Mouse (Mus musculus) hindbrain, embryonic 14.5 days (tissue): ENCODE data around the gene Ccdc9b. TPM values are rescaled to one million over a fixed set of nuclear protein-coding genes. Genes with fewer than 3 reads are reported as not detected.

ENCODE experiments used
- ATAC-seq: fragments of 200-750 bp; cut with Nextera tagmentation; 2 replicates; pipeline ENCODE4 v1.8.0; 2017; ENCODE audit warnings: moderate number of reproducible peaks, mild to moderate bottlenecking, moderate TSS enrichment, moderate library complexity; ENCODE audit not compliant: low FRiP score
- DNase-seq: peaks from one replicate; pipeline ENCODE4 v3.0.0-alpha.2; 2015; ENCODE audit warnings: low spot score
- H3K27ac ChIP-seq: fragments of 300-500 bp; sonication (generic); 2 replicates; pipeline ENCODE4 v1.5.1; 2014; ENCODE audit warnings: mild to moderate bottlenecking, moderate library complexity
- H3K27me3 ChIP-seq: fragments of 300-500 bp; sonication (generic); 2 replicates; pipeline ENCODE4 v1.6.1; 2014; ENCODE audit warnings: mild to moderate bottlenecking, low read length, mixed read lengths; ENCODE audit not compliant: control insufficient read depth, insufficient read depth
- H3K36me3 ChIP-seq: fragments of 300-500 bp; sonication (generic); replicated peaks from 2 replicates; pipeline ENCODE4 v1.6.1; 2014; ENCODE audit not compliant: control insufficient read depth, insufficient read depth
- H3K4me1 ChIP-seq: fragments of 300-500 bp; sonication (generic); replicated peaks from 2 replicates; pipeline ENCODE4 v1.6.1; 2014; ENCODE audit warnings: antibody characterized with exemption, low read length, mixed read lengths; ENCODE audit not compliant: control insufficient read depth, insufficient read depth
- H3K4me2 ChIP-seq: fragments of 300-500 bp; sonication (generic); replicated peaks from 2 replicates; pipeline ENCODE4 v1.6.1; 2014; ENCODE audit warnings: mild to moderate bottlenecking, moderate library complexity
- H3K4me3 ChIP-seq: fragments of 300-500 bp; sonication (generic); replicated peaks from 2 replicates; pipeline ENCODE4 v1.5.1; 2014; ENCODE audit warnings: mild to moderate bottlenecking, low read length
- H3K9ac ChIP-seq: fragments of 300-500 bp; sonication (generic); 2 replicates; pipeline ENCODE4 v1.6.1; 2014
- H3K9me3 ChIP-seq: fragments of 300-500 bp; sonication (generic); 2 replicates; pipeline ENCODE4 v1.6.1; 2016; ENCODE audit warnings: low read length; ENCODE audit not compliant: control insufficient read depth
- WGBS: fragments of 180-500 bp; shearing (Covaris S2); extraction: QIAGEN DNeasy Blood & Tissue Kit; methylation state at CpG from one replicate; pipeline ENCODE4 v1.1.7; 2014; 5-methylcytosine and 5-hydroxymethylcytosine counted together
- polyA plus RNA-seq: library from polyadenylated mRNA; unstranded; fragments of >200 nt; fragmentation: Nextera tagmentation; extraction: Ambion mirVana; gene quantifications from 2 replicates; pipeline ENCODE4 v1.2.1, GENCODE M21; 2014

Gene Ccdc9b
- 0.48 and 0.87 TPM in 2 replicates for polyA plus RNA-seq

DNA sequence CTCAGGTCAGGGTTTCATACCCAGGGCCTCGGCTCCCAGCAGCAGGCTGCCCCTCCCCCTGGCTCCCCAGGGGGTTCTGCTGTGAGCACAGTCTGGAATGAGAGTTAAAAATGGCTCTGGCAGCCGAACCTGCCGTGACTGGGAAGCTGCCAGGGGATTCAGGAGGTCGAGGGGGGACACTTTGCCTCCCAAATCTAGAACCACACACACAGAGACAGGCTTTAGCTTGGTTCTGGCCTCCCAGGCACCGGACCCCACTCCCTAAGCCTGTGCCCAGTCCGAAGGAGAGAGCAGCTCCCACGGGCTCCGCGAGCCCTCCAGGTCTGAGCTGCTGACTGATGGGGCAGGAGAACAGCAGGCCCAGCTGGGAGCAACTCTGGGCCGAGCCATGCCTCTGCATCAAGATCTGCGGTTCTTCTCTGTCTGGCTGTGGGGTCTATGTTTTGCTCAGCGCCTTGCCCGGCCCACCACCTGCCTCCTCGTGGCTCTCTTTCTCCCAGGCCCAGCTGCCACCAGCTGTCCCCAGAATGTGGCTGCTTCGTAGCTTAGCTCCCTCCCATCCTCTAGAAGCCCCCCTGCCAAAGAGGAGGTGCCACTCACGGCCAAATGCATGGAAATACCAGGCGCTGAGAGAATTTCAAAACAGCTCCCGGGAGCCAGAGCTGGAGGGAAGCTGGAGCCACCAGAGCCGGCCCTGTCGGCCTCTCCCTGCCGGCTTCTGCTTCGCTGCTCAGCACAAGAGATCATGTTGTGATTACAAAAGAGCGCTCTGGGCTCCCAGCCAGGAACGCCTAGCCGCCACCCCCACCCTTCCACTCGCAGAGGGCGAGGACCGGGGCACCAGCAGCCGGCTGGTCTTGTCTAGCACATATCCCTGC lies at the start of gene Ccdc9b:
Ccdc9b (minus strand) TSS at position 756 of the 878 bp plus-strand sequence.
- Histone ChIP-seq H3K27me3 (no peaks in the 10 kb centered on the region), H3K4me3 (0 out of 2 replicates have a peak within 1 kb of the TSS, but pooled peaks have one; percentile 0), H3K4me1 (peaks cover 27% of the 10 kb centered on the region), H3K9me3 (no peaks in the 10 kb centered on the region), H3K4me2 (peak within 1 kb of the TSS; percentile 43), H3K27ac (peak within 1 kb of the TSS; percentile 87), H3K9ac (peak within 1 kb of the TSS; percentile 54), H3K36me3 (no peaks in the 10 kb centered on the region)
- WGBS: 3% methylated on average over 29 of the region's 29 CpGs
- DNase-seq (peak; percentile 79), ATAC-seq (peak; percentile 79)

DNA sequence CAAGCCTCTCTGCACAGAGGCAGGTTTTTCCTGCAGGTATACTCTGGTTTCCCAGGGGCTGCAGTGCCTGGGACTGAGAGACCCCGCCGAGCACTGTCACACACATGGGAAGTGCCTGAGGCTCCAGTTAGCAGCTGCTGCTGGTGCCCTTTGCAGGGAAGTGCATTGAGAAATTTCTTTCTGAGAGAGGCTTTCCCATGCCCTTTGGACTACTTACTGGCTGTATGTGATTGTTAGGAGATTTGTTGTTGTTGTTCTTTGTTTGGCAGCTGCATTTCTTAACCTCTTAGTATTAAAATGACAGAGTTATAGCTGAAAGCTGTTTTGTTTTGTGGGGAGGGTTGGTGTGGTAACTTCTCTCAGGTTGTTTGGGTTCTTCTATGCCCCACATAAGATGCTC lies 48.4 kb upstream of the Ccdc9b start:
- no peak for DNase-seq
- H3K9ac ChIP-seq: no peak overlapping the region
- H3K27ac ChIP-seq: no peak overlapping the region
- WGBS: 15% methylated on average over 2 of the region's 2 CpGs
- H3K4me3 ChIP-seq: no peak overlapping the region
- peaks cover 4% of the 10 kb centered on the region; the same call in 1 of the 2 replicates for H3K4me1 ChIP-seq
- no peak for ATAC-seq
- H3K36me3 ChIP-seq: no peaks in the 10 kb centered on the region
- no peaks in the 10 kb centered on the region for H3K27me3 ChIP-seq
- no peaks in the 10 kb centered on the region for H3K9me3 ChIP-seq
- H3K4me2 ChIP-seq: no peak overlapping the region

DNA sequence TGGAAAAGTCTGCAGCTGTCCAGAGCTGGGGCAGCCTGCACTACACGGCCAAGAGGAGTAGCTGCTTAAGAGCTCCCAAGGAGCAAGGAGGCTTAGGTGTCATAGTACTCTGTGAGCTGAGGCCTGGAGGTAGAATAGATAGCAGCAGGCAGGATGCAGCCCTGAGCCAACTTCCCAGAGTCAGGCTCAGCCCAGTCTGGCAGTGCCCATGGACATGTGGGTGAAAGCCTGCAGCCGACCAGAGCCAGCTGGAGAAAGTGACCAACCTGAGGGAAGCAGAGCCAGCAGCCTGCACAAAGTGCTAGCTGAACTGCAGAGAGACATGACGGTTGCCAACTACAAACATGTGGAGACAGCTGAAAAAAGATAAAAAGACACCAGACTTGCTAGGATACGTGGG lies 44.4 kb upstream of the Ccdc9b start:
- no peak overlapping the region for H3K4me3 ChIP-seq
- no peak overlapping the region for H3K4me2 ChIP-seq
- no peak for ATAC-seq
- WGBS: 79% methylated on average over 4 of the region's 4 CpGs
- H3K9me3 ChIP-seq: no peaks in the 10 kb centered on the region
- no peak overlapping the region for H3K27ac ChIP-seq
- H3K27me3 ChIP-seq: no peaks in the 10 kb centered on the region
- no peaks in the 10 kb centered on the region for H3K36me3 ChIP-seq
- no peak for DNase-seq
- no peak overlapping the region for H3K9ac ChIP-seq
- H3K4me1 ChIP-seq: no peaks in the 10 kb centered on the region

DNA sequence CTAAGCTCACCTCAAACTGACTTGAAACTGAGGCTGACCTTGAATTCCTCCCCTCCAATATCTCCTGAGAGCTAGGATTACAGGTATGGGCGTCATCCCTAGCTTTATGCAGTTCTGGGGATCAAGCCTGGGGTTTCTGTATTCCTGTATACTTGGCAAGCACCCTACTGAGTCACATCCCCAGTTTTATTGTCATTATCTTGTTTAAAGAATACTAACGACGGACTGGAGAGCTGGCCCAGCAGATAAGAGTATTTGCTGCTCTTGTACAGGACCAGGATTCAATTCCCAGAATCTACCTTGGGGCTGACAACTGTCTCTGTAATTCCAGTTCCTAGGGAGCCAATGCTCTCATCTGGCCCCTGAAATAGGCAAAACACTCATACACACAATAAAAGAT lies 43.3 kb upstream of the Ccdc9b start:
- Histone ChIP-seq H3K27me3 (no peaks in the 10 kb centered on the region), H3K9me3 (no peaks in the 10 kb centered on the region), H3K27ac (no peak overlapping the region), H3K4me3 (no peak overlapping the region), H3K9ac (no peak overlapping the region), H3K36me3 (no peaks in the 10 kb centered on the region), H3K4me1 (no peaks in the 10 kb centered on the region), H3K4me2 (no peak overlapping the region)
- 54% methylated on average over 3 of the region's 3 CpGs for WGBS
- DNase-seq (no peak), ATAC-seq (no peak)

DNA sequence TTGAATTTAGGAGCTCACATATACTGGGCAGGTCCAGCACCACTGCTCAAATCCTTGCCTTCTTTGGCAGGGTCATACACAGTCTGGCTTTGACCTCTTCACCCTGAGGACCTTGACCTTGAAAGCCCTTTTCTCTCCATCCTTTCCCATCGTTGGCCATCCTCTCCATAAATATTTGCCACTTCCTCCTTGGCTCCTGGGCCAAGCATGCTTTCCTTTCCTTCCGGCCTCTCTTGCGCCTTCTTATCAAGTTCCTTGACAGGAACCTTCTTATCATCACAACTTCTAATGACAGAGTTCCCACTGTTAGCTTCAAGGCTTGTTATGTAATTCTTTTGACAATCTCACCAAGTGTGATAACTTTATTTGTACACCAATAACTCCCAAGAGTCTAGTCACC lies 42.7 kb upstream of the Ccdc9b start:
- 81% methylated on average over 3 of the region's 3 CpGs for WGBS
- Histone ChIP-seq H3K36me3 (no peaks in the 10 kb centered on the region), H3K27ac (no peak overlapping the region), H3K9me3 (no peaks in the 10 kb centered on the region), H3K4me3 (no peak overlapping the region), H3K27me3 (no peaks in the 10 kb centered on the region), H3K4me2 (no peak overlapping the region), H3K4me1 (no peaks in the 10 kb centered on the region), H3K9ac (no peak overlapping the region)
- DNase-seq (no peak), ATAC-seq (no peak)

DNA sequence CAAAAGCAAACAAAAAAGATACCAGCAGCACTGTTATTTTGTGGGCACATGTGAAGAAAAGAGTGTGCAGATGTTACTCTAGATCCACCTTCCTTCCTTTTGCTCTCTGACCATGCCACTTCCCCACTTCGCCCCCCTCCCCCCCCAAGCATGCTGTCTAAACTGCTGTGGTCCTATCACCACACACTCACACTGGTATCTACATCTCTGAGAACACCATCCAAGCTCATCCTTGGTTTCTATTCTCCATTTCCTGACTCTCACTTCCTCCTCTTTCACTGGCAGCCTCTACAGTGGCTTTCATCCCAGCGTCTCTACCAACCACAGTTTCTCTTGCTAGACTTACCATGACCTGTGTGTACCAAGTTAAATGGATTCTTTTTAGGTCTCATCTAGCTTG lies 42.0 kb upstream of the Ccdc9b start:
- Histone ChIP-seq H3K4me2 (no peak overlapping the region), H3K27ac (no peak overlapping the region), H3K9me3 (no peaks in the 10 kb centered on the region), H3K27me3 (no peaks in the 10 kb centered on the region), H3K36me3 (no peaks in the 10 kb centered on the region), H3K4me1 (no peaks in the 10 kb centered on the region), H3K9ac (no peak overlapping the region), H3K4me3 (no peak overlapping the region)
- 81% methylated on average over 2 of the region's 2 CpGs for WGBS
- no peak for DNase-seq
- ATAC-seq: no peak

DNA sequence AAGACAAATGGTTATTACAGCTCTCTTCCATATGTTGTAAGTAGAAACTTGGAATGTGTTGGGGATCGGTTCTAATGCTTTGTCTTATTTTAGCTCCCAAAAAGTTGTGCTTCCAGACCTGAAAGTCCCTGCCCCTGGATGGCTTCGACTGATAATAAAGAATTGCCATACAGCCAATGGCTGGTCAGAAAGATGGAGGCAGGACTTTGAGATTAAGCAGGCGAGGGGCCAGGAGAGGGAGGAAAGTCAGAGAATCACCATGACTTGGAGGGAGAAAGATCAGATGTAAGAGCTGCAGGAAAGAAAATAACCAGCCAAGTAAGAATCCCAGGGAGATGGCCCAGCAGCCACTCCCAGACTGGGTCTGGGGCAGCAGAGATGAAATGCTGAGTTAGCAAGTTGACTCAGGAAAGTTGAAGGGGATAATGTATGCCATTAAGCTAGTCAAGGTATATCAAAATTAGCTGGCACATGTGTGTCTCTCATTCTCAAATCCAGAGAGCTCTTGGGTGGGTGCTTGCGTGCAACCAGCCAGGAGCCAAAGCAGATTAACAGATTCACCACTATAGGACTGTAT lies 40.2 kb upstream of the Ccdc9b start:
- DNase-seq (no peak), ATAC-seq (no peak)
- no peaks in the 10 kb centered on the region for H3K4me1 ChIP-seq
- H3K27ac ChIP-seq: no peak overlapping the region
- H3K9ac ChIP-seq: no peak overlapping the region
- no peaks in the 10 kb centered on the region for H3K27me3 ChIP-seq
- no peak overlapping the region for H3K4me2 ChIP-seq
- no peak overlapping the region for H3K4me3 ChIP-seq
- no peaks in the 10 kb centered on the region for H3K9me3 ChIP-seq
- WGBS: 79% methylated on average over 4 of the region's 4 CpGs
- no peaks in the 10 kb centered on the region for H3K36me3 ChIP-seq

DNA sequence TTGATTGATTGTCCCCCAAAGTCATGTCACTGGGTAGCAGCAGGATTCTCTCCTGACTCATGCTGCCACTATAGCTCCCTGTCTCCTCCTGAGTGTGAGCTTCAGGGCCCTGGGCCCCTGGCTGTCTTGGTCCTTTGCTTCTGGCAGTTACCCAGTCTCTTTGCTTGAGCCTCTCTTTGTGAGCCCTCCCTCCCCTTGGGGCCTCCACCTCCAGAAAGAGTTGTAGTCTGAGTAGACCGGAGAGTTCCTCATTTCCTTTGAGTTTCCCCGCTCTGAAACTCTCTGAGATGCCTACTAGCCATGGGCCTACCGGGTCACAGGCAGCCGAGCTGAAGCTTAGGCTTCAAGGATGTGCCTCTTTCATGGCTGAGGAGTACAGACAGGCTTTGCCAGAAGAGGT lies 31.2 kb upstream of the Ccdc9b start:
- H3K4me2 ChIP-seq: no peak overlapping the region
- no peaks in the 10 kb centered on the region for H3K9me3 ChIP-seq
- no peaks in the 10 kb centered on the region for H3K4me1 ChIP-seq
- no peak overlapping the region for H3K27ac ChIP-seq
- WGBS: 88% methylated on average over 4 of the region's 4 CpGs
- no peak overlapping the region for H3K9ac ChIP-seq
- ATAC-seq: no peak
- no peaks in the 10 kb centered on the region for H3K27me3 ChIP-seq
- peaks cover 45% of the 10 kb centered on the region for H3K36me3 ChIP-seq
- no peak for DNase-seq
- H3K4me3 ChIP-seq: no peak overlapping the region

DNA sequence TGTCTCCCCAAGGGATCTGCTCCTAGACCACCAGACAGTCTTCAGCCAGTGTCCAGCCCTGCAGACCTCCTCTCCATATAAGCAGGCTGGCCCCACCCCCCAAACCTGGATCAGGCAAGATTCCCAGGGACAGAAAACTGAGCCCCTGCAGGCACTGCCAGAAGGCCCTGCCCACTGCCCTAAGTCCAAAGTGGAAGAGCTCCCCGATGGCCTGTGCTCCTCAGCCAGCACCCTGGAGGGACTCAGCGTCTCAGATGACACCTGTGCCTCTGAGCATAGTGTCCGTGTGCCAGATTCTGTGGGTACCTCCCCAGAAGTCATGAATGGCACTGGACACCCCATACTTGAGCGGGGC lies 29.8 kb upstream of the Ccdc9b start:
- no peak overlapping the region for H3K9ac ChIP-seq
- no peak for DNase-seq
- 89% methylated on average over 4 of the region's 4 CpGs for WGBS

More for the DNA sequence above, 29.8 kb upstream of the Ccdc9b start:
- H3K27ac ChIP-seq: no peak overlapping the region
- no peaks in the 10 kb centered on the region for H3K4me1 ChIP-seq
- H3K9me3 ChIP-seq: no peaks in the 10 kb centered on the region
- H3K4me3 ChIP-seq: no peak overlapping the region
- H3K27me3 ChIP-seq: no peaks in the 10 kb centered on the region
- H3K4me2 ChIP-seq: no peak overlapping the region
- ATAC-seq: no peak
- peaks cover 57% of the 10 kb centered on the region for H3K36me3 ChIP-seq
